Mouse (Mus musculus) midbrain, embryonic 13.5 days (tissue): ENCODE measurements around the gene Dgkg. TPM values are rescaled to one million over a fixed set of nuclear protein-coding genes. Genes with fewer than 3 reads are reported as not detected.

Source experiments
- ATAC-seq: fragments of 200-750 bp; cut with Nextera tagmentation; 2 replicates; pipeline ENCODE4 v1.8.0; 2017; ENCODE audit warnings: mild to moderate bottlenecking, moderate TSS enrichment, moderate library complexity
- H3K27ac ChIP-seq: fragments of 300-500 bp; sonication (generic); 2 replicates; pipeline ENCODE4 v1.5.1; 2015; ENCODE audit warnings: inconsistent platforms, mild to moderate bottlenecking, moderate library complexity
- H3K27me3 ChIP-seq: fragments of 300-500 bp; sonication (generic); 2 replicates; pipeline ENCODE4 v1.6.1; 2015; ENCODE audit warnings: mild to moderate bottlenecking, inconsistent platforms
- H3K36me3 ChIP-seq: fragments of 300-500 bp; sonication (generic); 2 replicates; pipeline ENCODE4 v1.6.1; 2015; ENCODE audit warnings: mild to moderate bottlenecking, inconsistent platforms
- H3K4me1 ChIP-seq: fragments of 300-500 bp; sonication (generic); replicated peaks from 2 replicates; pipeline ENCODE4 v1.6.1; 2015; ENCODE audit warnings: inconsistent platforms
- H3K4me2 ChIP-seq: fragments of 300-500 bp; sonication (generic); replicated peaks from 2 replicates; pipeline ENCODE4 v1.6.1; 2015; ENCODE audit warnings: moderate library complexity, mild to moderate bottlenecking, inconsistent platforms
- H3K4me3 ChIP-seq: fragments of 300-500 bp; sonication (generic); replicated peaks from 2 replicates; pipeline ENCODE4 v1.5.1; 2015; ENCODE audit warnings: mild to moderate bottlenecking, inconsistent platforms
- H3K9ac ChIP-seq: fragments of 300-500 bp; sonication (generic); replicated peaks from 2 replicates; pipeline ENCODE4 v1.6.1; 2015; ENCODE audit warnings: mild to moderate bottlenecking, inconsistent platforms
- H3K9me3 ChIP-seq: fragments of 300-500 bp; sonication (generic); 2 replicates; pipeline ENCODE4 v1.6.1; 2016; ENCODE audit warnings: mild to moderate bottlenecking, inconsistent platforms
- WGBS: fragments of 180-500 bp; shearing (Covaris S2); methylation state at CpG from one replicate; pipeline ENCODE4 v1.1.7; 2015; 5-methylcytosine and 5-hydroxymethylcytosine counted together
- polyA plus RNA-seq: library from polyadenylated mRNA; unstranded; fragments of >200 nt; fragmentation: Nextera tagmentation; extraction: Ambion mirVana; gene quantifications from 2 replicates; pipeline ENCODE4 v1.2.1, GENCODE M21; 2015

Gene Dgkg
- polyA plus RNA-seq, 1 experiment from 2014 or later, result 0.46 TPM

DNA sequence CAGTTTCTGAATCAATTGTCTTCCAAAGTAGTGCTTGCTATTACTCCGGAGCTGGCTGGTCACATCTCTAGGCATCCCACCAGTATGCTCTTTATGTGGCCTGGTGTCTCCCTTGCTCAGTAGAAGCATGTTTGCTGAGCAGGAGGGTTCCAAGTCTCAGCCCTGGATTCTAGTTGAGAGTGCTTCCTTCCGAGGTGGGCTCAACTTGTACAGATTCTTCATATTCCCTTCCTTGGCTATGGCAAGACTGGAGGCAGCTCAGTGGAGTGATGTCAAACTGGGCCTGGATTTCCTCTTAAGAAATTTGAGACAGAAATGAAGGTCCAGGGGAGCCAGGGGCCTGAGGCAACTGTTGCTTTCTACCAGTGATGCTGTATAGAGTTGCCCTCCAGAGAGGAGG lies 189.9 kb downstream of the Dgkg start:
- 94% methylated on average over 2 of the region's 2 CpGs for WGBS
- Histone ChIP-seq H3K27me3 (no peaks in the 10 kb centered on the region), H3K36me3 (no peaks in the 10 kb centered on the region), H3K4me3 (no peak overlapping the region), H3K27ac (no peak overlapping the region), H3K9me3 (no peaks in the 10 kb centered on the region), H3K9ac (no peak overlapping the region), H3K4me1 (no peaks in the 10 kb centered on the region), H3K4me2 (no peak overlapping the region)
- ATAC-seq, result no peak

- ATAC-seq, result no peak
- no peaks in the 10 kb centered on the region for H3K9me3 ChIP-seq
- no peak overlapping the region for H3K9ac ChIP-seq
- H3K4me2 ChIP-seq, result no peak overlapping the region
- WGBS, result 89% methylated on average over 11 of the region's 11 CpGs
- no peaks in the 10 kb centered on the region for H3K4me1 ChIP-seq
- H3K36me3 ChIP-seq, result no peaks in the 10 kb centered on the region
- H3K4me3 ChIP-seq, result no peak overlapping the region
- H3K27me3 ChIP-seq, result no peaks in the 10 kb centered on the region
- H3K27ac ChIP-seq, result no peak overlapping the region
Measured at GRCm38 (mm10) chr16:22466381-22466780, 190.6 kb downstream of the Dgkg start.

- H3K4me2 ChIP-seq, result no peak overlapping the region
- H3K4me3 ChIP-seq, result no peak overlapping the region
- no peaks in the 10 kb centered on the region for H3K9me3 ChIP-seq
- ATAC-seq, result no peak
- H3K9ac ChIP-seq, result no peak overlapping the region
- H3K27me3 ChIP-seq, result no peaks in the 10 kb centered on the region
- no peaks in the 10 kb centered on the region for H3K4me1 ChIP-seq
- H3K27ac ChIP-seq, result no peak overlapping the region
- WGBS, result 91% methylated on average over 3 of the region's 3 CpGs
- no peaks in the 10 kb centered on the region for H3K36me3 ChIP-seq
Measured at GRCm38 (mm10) chr16:22462220-22462619, 194.8 kb downstream of the Dgkg start.

DNA sequence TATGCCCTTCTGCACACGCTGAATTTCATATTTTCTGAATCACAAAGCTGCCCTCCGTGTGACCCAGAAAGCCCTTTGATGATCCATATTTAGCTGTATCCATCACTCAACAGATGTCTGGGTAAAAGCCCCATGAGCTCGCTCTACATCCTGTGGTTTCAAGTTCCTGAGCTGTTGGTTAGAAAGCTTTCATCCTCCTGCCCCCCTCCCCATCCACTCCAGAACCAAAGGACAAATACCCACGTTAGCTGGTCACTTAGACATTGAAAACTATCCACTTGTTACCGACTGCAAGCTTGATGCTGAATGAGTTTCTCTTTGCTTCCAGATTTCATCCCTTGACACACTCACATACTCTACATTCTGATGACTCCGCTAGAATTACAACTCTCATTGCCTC lies 195.3 kb downstream of the Dgkg start:
- no peak overlapping the region for H3K9ac ChIP-seq
- H3K27ac ChIP-seq, result no peak overlapping the region
- 81% methylated on average over 6 of the region's 6 CpGs for WGBS
- H3K27me3 ChIP-seq, result peaks cover 2% of the 10 kb centered on the region; the same call in 1 of the 2 replicates
- no peak overlapping the region for H3K4me2 ChIP-seq
- ATAC-seq, result no peak
- H3K9me3 ChIP-seq, result no peaks in the 10 kb centered on the region
- no peaks in the 10 kb centered on the region for H3K36me3 ChIP-seq
- H3K4me3 ChIP-seq, result no peak overlapping the region
- no peaks in the 10 kb centered on the region for H3K4me1 ChIP-seq

- Histone ChIP-seq H3K27ac (no peak overlapping the region), H3K4me3 (no peak overlapping the region), H3K4me2 (no peak overlapping the region), H3K4me1 (no peaks in the 10 kb centered on the region), H3K27me3 (peaks cover 3% of the 10 kb centered on the region; the same call in 1 of the 2 replicates), H3K9me3 (no peaks in the 10 kb centered on the region), H3K36me3 (no peaks in the 10 kb centered on the region), H3K9ac (no peak overlapping the region)
- no peak for ATAC-seq
- WGBS, result 73% methylated on average over 1 of the region's 1 CpGs
Measured at GRCm38 (mm10) chr16:22460960-22461359, 196.1 kb downstream of the Dgkg start.

DNA sequence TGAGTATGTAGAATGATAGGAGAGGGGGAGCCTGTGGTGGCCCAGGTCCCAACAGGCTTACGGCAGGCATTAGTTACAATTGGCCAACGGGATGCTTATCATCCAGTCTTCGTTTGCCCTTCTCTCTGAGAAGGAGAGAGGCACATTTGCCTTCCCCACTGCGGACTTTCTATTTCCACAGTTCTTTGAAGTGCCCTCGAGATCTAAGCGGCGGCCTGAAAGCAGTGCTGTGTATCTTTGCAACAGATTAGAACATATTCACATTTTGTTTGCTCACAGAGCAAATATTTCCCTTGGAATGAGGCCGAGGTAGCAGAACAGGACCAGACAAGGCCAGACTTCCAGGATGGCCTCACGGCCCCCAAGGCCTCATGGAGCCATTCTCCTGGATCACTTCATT lies 204.9 kb downstream of the Dgkg start:
- no peak for ATAC-seq
- Histone ChIP-seq H3K9me3 (no peaks in the 10 kb centered on the region), H3K27ac (no peak overlapping the region), H3K4me1 (no peaks in the 10 kb centered on the region), H3K4me2 (no peak overlapping the region), H3K9ac (no peak overlapping the region), H3K36me3 (no peaks in the 10 kb centered on the region), H3K27me3 (peaks cover 3% of the 10 kb centered on the region; the same call in 1 of the 2 replicates), H3K4me3 (no peak overlapping the region)
- WGBS, result 79% methylated on average over 9 of the region's 9 CpGs

DNA sequence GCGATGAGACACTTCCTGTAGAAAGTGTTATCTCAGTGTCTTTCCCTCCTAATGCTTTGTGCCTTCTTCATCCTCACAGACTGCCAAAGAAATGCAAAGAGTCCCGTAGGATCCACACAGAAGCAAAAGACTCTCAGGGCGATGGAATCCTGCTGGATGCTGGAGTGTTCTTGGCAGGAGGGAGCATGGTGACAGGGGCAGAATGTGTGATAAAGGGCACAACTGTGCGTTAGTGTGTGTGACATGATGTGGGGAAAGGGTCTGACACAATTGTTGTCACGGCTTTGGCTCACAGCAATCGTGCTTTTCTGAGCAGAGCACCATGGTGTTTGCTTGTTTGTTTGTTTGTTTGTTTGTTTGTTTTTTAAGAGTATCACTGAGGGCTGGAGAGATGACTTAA lies 208.9 kb downstream of the Dgkg start:
- Histone ChIP-seq H3K4me1 (no peaks in the 10 kb centered on the region), H3K9ac (no peak overlapping the region), H3K27me3 (peaks cover 12% of the 10 kb centered on the region), H3K9me3 (no peaks in the 10 kb centered on the region), H3K4me3 (no peak overlapping the region), H3K36me3 (no peaks in the 10 kb centered on the region), H3K4me2 (no peak overlapping the region), H3K27ac (no peak overlapping the region)
- WGBS, result 87% methylated on average over 6 of the region's 6 CpGs
- ATAC-seq, result no peak

GRCm38 (mm10) chr16:22444786-22445185 lies 212.2 kb downstream of the Dgkg start:
- 69% methylated on average over 6 of the region's 6 CpGs for WGBS
- Histone ChIP-seq H3K9me3 (no peaks in the 10 kb centered on the region), H3K4me3 (no peak overlapping the region), H3K4me1 (peaks cover 18% of the 10 kb centered on the region), H3K27me3 (peaks cover 42% of the 10 kb centered on the region), H3K4me2 (no peak overlapping the region), H3K36me3 (no peaks in the 10 kb centered on the region), H3K27ac (no peak overlapping the region), H3K9ac (no peak overlapping the region)
- no peak for ATAC-seq

DNA sequence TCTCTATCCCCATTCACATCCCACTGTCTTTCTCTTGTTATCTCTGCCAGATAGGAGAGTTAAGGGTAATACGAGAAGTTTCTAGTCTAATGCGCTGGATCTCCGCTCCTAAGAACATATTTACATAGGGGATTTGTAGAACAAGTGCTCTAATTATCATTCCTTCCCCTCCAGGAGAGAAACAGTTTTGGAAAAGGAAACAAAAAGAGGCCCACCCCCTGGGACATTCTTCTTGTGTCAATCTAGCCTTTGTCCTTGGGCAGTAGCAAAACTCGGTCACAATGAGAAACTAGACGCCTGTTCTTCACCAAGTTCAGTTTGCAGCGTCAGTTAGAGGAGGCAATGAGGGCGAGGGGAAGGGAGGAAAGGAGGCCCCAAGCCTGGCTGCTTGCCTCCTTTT lies 214.8 kb downstream of the Dgkg start:
- WGBS, result 14% methylated on average over 7 of the region's 7 CpGs

GRCm38 (mm10) chr16:22441317-22441716 lies 215.7 kb downstream of the Dgkg start:
- WGBS, result 90% methylated on average over 4 of the region's 4 CpGs
- Histone ChIP-seq H3K4me3 (no peak overlapping the region), H3K27me3 (peaks cover 62% of the 10 kb centered on the region), H3K36me3 (no peaks in the 10 kb centered on the region), H3K9ac (no peak overlapping the region), H3K9me3 (no peaks in the 10 kb centered on the region), H3K27ac (no peak overlapping the region), H3K4me1 (peaks cover 25% of the 10 kb centered on the region), H3K4me2 (no peak overlapping the region)
- ATAC-seq, result no peak

More for the DNA sequence above, 214.8 kb downstream of the Dgkg start:
- Histone ChIP-seq H3K9me3 (no peaks in the 10 kb centered on the region), H3K9ac (no peak overlapping the region), H3K4me1 (peaks cover 25% of the 10 kb centered on the region), H3K4me2 (no peak overlapping the region), H3K36me3 (no peaks in the 10 kb centered on the region), H3K4me3 (no peak overlapping the region), H3K27ac (no peak overlapping the region), H3K27me3 (peaks cover 53% of the 10 kb centered on the region)
- no peak for ATAC-seq

GRCm38 (mm10) chr16:22440269-22440668 lies 216.8 kb downstream of the Dgkg start:
- H3K4me1 ChIP-seq, result peaks cover 25% of the 10 kb centered on the region
- no peaks in the 10 kb centered on the region for H3K36me3 ChIP-seq
- H3K9ac ChIP-seq, result peak overlapping the region; percentile 43; the same call in 1 of the 2 replicates
- ATAC-seq, result no peak
- peak overlapping the region; percentile 76 for H3K4me3 ChIP-seq
- H3K4me2 ChIP-seq, result peak overlapping the region; percentile 77
- WGBS, result 0% methylated on average over 18 of the region's 18 CpGs
- H3K27me3 ChIP-seq, result peaks cover 72% of the 10 kb centered on the region
- H3K27ac ChIP-seq, result no peak overlapping the region
- H3K9me3 ChIP-seq, result no peaks in the 10 kb centered on the region

DNA sequence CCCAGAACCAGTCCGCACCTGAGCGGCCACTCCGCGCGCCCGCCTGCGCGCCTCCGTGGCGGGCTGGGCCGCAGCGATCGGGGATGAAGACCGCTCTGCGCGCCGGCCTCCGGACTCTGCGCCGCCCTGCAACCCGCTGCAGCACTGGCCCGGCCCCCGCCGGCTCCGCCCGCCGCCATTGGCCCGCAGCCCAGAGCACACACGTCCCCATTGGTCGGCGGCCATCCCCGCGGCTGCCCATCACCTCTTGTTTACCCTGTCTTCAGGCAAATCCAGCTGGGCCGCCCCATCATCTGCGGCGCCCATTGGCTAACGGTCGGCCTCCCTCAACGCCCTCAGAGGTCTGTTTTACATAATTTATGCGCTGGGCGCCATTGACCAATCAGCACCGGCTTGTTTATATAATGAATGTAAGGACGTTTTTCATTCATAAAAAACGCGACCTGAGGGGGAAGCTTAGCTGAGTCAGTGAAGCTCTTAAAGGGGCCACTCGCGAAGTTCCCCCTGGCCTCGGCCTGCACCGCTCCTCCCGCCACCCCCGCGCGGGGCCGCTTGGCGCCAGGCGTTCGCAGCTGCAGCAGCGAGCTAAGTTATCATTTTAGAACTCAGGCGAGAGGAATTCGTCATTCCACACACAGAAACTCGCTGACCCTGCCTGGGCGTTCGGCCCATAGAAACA lies 217.4 kb downstream of the Dgkg start, which contains the start of gene Etv5:
Gene Etv5, minus strand, starts transcription at position 221 of the 679 bp plus-strand sequence.
- ATAC-seq, result peak; percentile 99
- H3K27ac ChIP-seq, result 0 out of 2 replicates have a peak within 1 kb of the TSS, but pooled peaks have one; percentile 26
- H3K4me1 ChIP-seq, result peaks cover 27% of the 10 kb centered on the region
- peak within 1 kb of the TSS; percentile 76 for H3K4me3 ChIP-seq
- H3K4me2 ChIP-seq, result peak within 1 kb of the TSS; percentile 100
- H3K9me3 ChIP-seq, result no peaks in the 10 kb centered on the region
- no peaks in the 10 kb centered on the region for H3K36me3 ChIP-seq
- H3K9ac ChIP-seq, result peak within 1 kb of the TSS; percentile 71
- peaks cover 79% of the 10 kb centered on the region for H3K27me3 ChIP-seq
- under 1% methylated on average over 63 of the region's 63 CpGs for WGBS
